Mouse (Mus musculus) limb, embryonic 10.5 days (tissue): ENCODE results near the gene Ss18l1. TPM values are rescaled to one million over a fixed set of nuclear protein-coding genes. Genes with fewer than 3 reads are reported as not detected.

Experiments
- DNase-seq: peaks from one replicate; pipeline ENCODE4 v3.0.0-alpha.2; 2017; ENCODE audit warnings: low spot score
- H3K27ac ChIP-seq: fragments of 300-500 bp; sonication (generic); 2 replicates; pipeline ENCODE4 v1.5.1; 2016; ENCODE audit warnings: mild to moderate bottlenecking
- H3K27me3 ChIP-seq: fragments of 300-500 bp; sonication (generic); 2 replicates; pipeline ENCODE4 v1.6.1; 2016; ENCODE audit warnings: low read depth, mild to moderate bottlenecking; ENCODE audit not compliant: poor library complexity, severe bottlenecking
- H3K36me3 ChIP-seq: fragments of 300-500 bp; sonication (generic); 2 replicates; pipeline ENCODE4 v1.6.1; 2016; ENCODE audit warnings: mild to moderate bottlenecking, moderate library complexity
- H3K4me1 ChIP-seq: fragments of 300-500 bp; sonication (generic); 2 replicates; pipeline ENCODE4 v1.6.1; 2016
- H3K4me3 ChIP-seq: fragments of 300-500 bp; sonication (generic); 2 replicates; pipeline ENCODE4 v1.5.1; 2016; ENCODE audit warnings: mild to moderate bottlenecking, moderate library complexity
- H3K9me3 ChIP-seq: fragments of 300-500 bp; sonication (generic); replicated peaks from 2 replicates; pipeline ENCODE4 v1.6.1; 2016; ENCODE audit warnings: mild to moderate bottlenecking
- WGBS: fragments of 180-500 bp; shearing (Covaris S2); methylation state at CpG from one replicate; pipeline ENCODE4 v1.1.7; 2016; 5-methylcytosine and 5-hydroxymethylcytosine counted together
- polyA plus RNA-seq: library from polyadenylated mRNA; unstranded; fragments of >200 nt; fragmentation: Nextera tagmentation; extraction: Ambion mirVana; gene quantifications from 2 replicates; pipeline ENCODE4 v1.2.1, GENCODE M21; 2016

The Ss18l1 gene
- polyA plus RNA-seq, 1 experiment from 2014 or later, result 7.4 TPM

DNA sequence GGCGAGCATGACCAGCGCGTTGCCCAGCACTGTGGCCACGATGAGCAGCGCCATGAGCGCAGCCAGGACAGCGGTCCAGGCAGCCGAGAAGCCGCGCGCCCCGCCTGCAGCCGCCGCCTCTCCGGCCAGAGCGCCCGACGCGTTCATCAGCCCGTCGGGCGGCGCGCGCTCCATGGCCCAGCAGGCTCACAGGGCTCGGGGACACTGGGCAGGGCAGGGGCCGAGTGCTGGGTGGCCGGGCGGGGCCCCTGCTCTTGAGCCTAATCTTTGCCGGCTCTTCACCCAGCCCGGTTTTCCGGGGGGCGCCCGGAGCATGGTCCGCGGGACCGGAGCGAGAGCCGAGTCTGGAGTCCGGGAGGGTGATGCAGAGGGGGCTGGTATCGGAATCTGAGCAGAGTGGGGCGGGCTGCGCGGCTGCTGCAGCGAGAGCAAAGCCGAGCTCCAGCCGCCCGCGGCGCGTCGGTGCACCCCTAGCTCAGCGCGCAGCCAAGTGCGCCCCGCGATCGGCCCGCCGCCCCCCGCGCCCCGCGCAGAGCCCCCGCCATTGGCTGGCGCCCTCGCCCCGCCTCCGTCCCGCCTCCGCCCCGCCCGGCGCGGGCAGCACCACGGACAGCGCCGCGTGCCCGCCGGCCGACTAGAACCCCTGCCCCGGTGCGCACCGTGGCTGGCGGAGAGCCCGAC lies 61.8 kb downstream of the Ss18l1 start, which contains the start of gene Hrh3:
Gene Hrh3, minus strand, starts transcription at position 511 of the 681 bp plus-strand sequence.
- H3K36me3 ChIP-seq, result no peaks in the 10 kb centered on the region
- peaks cover 88% of the 10 kb centered on the region for H3K27me3 ChIP-seq
- peak within 1 kb of the TSS; percentile 63 for H3K4me3 ChIP-seq
- peak; percentile 93 for DNase-seq
- under 1% methylated on average over 76 of the region's 87 CpGs for WGBS
- H3K4me1 ChIP-seq, result peaks cover 30% of the 10 kb centered on the region
- H3K9me3 ChIP-seq, result no peaks in the 10 kb centered on the region
- 0 out of 2 replicates have a peak within 1 kb of the TSS, but pooled peaks have one; percentile 12 for H3K27ac ChIP-seq

DNA sequence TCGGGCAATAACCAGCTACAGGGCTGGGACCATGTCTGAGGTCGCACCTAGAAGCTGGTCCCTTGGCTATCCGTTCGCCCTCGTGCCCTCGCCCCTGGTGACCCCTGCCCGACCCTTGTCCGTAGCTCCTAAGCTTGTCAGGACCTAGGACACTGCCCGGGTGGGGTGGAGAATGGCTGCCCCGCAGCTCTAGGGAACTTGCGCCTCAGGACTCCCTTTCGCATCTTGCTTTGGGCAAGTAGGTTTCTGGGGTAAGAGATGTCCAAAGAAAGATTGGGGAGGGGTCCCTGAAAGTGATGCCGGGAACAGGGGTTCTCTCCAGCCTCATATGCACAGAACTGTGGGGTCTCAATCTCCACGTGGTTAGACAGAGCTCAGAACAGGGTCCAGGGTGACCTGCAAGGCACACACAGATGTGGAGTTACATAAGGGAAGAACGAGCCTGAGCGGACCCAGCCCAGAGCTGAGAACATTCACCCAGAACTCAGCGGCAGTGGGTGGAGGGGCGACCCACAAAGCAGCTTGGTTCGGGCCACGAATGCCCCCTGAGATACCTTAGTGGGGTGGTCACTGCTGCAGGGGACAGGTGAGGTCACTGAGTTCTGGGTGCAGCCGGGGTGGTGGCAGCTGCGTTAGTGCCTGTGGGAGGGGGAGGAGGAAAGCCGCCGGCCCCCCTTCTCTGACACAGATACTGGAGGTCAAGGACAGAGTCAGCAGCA lies 62.5 kb downstream of the Ss18l1 start:
- Histone ChIP-seq H3K4me1 (peaks cover 26% of the 10 kb centered on the region), H3K4me3 (peak overlapping the region; percentile 63), H3K27me3 (peaks cover 82% of the 10 kb centered on the region), H3K9me3 (no peaks in the 10 kb centered on the region), H3K36me3 (no peaks in the 10 kb centered on the region), H3K27ac (no peak overlapping the region)
- WGBS, result 10% methylated on average over 24 of the region's 24 CpGs
- DNase-seq, result no peak

DNA sequence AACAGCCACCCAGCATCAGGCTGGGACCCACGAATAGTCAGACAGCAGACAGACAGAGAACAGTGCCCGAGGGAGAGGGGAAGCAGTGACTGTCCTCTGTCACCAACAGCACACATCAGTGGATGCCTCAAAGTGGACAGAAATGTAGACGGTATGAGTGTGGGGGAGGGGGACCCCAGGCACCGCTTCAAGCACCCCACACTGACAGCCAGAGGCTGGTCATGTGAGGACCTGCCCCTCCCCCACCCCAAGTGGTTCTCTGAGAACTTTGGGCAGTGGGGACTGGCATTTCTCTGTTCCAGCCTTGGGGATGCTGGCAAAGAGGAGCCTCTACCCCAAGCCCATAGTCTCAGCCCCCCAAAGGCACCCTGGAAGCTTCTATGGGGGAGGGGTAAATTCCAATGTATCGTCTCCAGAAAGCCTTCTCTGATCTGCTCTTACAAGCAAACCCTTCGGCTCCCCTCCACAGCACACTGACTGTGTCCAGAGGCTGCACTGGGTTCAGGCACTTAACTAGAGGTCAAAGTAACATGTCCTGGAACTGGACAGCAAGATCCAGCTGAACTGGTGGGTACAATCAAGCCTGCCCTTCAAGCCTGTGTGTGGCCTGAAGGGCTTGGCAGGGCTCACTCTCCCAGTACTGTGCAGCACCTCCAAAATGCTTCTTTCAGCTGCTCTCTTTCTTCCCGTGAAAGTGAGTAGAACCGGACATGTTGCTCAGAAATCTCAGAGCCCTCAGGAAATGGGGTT lies 63.3 kb downstream of the Ss18l1 start:
- no peak for DNase-seq
- Histone ChIP-seq H3K9me3 (no peaks in the 10 kb centered on the region), H3K4me1 (peaks cover 26% of the 10 kb centered on the region), H3K4me3 (no peak overlapping the region), H3K27ac (no peak overlapping the region), H3K36me3 (no peaks in the 10 kb centered on the region), H3K27me3 (peaks cover 74% of the 10 kb centered on the region)
- WGBS, result 32% methylated on average over 8 of the region's 8 CpGs

DNA sequence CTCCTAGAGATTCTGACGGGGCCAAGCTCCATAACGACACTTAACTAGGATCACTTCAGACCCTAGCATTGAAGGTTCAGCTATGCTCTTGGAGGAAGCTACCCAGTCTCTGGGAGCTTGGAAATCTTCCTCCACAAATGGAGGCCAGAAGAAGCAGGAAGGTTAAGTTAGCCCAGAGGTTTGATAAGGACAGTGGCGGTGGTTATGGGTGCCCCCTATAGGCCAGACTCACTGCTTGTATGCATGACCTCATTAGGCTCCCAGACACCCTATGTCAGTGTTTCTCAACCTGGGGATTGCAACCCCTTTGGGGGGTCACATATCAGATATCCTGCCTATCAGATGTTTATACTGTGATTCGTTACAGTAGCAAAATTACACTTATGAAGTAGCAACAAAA lies 64.8 kb downstream of the Ss18l1 start:
- no peak overlapping the region for H3K4me3 ChIP-seq
- H3K36me3 ChIP-seq, result no peaks in the 10 kb centered on the region
- WGBS, result 66% methylated on average over 4 of the region's 4 CpGs
- peaks cover 26% of the 10 kb centered on the region for H3K4me1 ChIP-seq
- no peak for DNase-seq
- no peak overlapping the region for H3K27ac ChIP-seq
- H3K9me3 ChIP-seq, result no peaks in the 10 kb centered on the region
- peaks cover 60% of the 10 kb centered on the region for H3K27me3 ChIP-seq

DNA sequence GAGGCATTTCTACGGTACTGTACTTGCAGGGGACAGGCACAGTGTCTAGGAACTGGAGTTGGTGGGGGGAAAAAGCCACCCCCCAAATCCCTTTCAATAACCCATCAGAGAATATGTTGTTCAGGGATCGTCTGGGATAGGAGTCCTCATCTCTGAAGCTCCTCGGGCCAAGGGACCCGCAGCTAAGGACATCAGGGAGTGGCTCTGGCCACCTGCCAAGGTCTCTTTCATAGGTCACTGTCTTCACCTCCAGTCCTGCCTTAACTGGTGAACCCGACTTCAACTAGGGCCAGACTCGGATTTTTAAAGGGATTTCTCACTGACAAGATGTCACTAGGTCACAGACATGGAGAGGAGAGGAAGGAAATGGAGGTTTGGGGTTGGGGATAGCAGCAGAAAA lies 66.0 kb downstream of the Ss18l1 start:
- Histone ChIP-seq H3K36me3 (no peaks in the 10 kb centered on the region), H3K4me1 (peaks cover 20% of the 10 kb centered on the region), H3K27ac (no peak overlapping the region), H3K4me3 (no peak overlapping the region), H3K9me3 (no peaks in the 10 kb centered on the region), H3K27me3 (peaks cover 48% of the 10 kb centered on the region)
- DNase-seq, result no peak
- WGBS, result 77% methylated on average over 6 of the region's 6 CpGs

DNA sequence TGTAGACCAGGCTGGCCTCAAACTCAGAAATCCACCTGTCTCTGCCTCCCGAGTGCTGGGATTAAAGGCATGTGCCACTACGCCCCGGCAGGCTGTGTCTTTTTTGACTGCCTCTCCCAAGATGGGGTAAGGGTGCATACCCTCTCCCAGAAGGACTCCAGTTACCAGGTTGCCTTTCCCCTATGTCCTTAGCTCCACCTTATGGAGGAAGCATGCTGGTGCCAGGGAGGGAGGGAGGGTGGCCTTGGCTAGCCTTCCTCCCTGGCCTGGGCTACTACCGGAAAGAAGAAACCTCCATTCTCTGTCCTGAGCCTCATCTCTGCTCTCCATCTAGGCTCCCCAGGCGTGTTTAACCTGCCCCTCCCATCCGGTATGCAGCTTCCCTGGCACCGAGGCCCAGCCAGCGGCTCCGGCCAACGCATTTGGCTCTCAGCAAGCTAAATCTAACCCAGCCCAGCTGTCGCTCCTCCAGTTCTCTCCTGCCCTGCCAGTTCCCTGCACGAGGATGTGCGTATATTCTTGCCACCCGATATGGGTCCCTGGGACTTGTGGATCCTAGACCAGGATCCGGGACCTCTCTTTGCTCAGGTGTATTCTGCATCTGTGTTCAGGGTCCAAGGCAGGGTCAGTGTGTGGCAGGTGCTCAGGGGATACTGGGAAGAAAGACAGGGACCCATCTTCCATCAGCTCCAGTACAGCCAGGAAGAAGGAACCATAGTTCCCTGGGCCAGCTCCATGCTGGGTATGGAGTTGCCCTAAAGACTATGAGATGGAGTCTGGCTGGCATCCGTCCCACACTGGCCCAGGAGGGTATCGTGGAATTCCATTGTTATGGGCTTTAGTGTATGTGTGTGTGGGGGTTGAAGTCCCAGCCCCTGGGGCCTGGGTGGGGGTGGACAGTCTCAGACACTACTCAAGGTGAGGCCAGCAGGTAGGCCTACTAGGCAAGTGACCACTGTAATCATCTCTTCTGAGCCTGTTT lies 71.9 kb downstream of the Ss18l1 start:
- peaks cover 7% of the 10 kb centered on the region; the same call in 1 of the 2 replicates for H3K27me3 ChIP-seq
- H3K4me1 ChIP-seq, result peaks cover 18% of the 10 kb centered on the region
- H3K36me3 ChIP-seq, result no peaks in the 10 kb centered on the region
- no peak overlapping the region for H3K4me3 ChIP-seq
- no peak for DNase-seq
- H3K27ac ChIP-seq, result no peak overlapping the region
- WGBS, result 57% methylated on average over 17 of the region's 17 CpGs
- H3K9me3 ChIP-seq, result no peaks in the 10 kb centered on the region

DNA sequence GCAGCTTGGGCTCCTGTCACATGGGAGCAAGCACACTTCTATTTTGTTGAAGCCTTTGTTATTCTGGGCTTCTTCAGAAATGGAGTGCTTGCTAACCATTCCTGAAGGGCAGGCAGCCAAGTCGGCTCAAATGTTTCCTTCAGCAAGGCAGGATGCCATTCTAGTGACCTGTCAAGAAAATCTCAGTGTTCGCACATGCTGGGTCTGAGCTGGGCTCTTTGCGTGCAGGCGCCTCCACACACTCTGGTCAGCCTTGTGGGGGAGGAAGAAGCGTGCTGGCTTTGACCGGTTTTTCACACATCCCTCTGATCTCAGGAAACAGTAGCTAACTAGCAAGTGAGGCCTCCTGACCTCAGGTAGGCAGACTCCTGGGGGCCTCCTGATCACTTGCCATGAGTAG lies 73.0 kb downstream of the Ss18l1 start:
- no peak overlapping the region for H3K4me3 ChIP-seq
- no peaks in the 10 kb centered on the region for H3K36me3 ChIP-seq
- H3K27ac ChIP-seq, result no peak overlapping the region
- peaks cover 25% of the 10 kb centered on the region for H3K4me1 ChIP-seq
- H3K27me3 ChIP-seq, result peaks cover 7% of the 10 kb centered on the region; the same call in 1 of the 2 replicates
- 54% methylated on average over 6 of the region's 6 CpGs for WGBS
- no peaks in the 10 kb centered on the region for H3K9me3 ChIP-seq
- no peak for DNase-seq

DNA sequence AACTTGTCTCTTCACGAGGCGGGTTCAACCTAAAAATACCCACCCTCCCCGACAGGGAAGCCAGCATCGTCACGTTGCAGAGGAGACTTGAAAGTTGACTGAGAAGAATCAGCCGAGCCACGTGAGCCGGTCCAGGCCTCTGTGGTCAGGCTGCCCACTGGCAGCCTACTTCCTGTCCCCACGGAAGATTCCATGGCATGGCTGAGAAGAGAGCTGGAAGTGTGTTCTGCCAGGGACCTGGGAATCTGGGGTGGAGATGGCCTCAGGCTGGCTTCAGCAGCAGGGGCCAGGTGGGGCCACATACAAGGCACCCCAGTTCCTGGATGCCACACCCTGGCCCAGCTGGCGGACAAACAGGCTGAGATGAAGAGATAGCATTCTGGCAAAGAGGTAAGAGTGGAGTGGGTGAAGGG lies 73.8 kb downstream of the Ss18l1 start:
- Histone ChIP-seq H3K27ac (no peak overlapping the region), H3K27me3 (peaks cover 7% of the 10 kb centered on the region; the same call in 1 of the 2 replicates), H3K36me3 (no peaks in the 10 kb centered on the region), H3K4me3 (no peak overlapping the region), H3K9me3 (no peaks in the 10 kb centered on the region), H3K4me1 (peaks cover 25% of the 10 kb centered on the region)
- DNase-seq, result no peak
- WGBS, result 79% methylated on average over 10 of the region's 10 CpGs

DNA sequence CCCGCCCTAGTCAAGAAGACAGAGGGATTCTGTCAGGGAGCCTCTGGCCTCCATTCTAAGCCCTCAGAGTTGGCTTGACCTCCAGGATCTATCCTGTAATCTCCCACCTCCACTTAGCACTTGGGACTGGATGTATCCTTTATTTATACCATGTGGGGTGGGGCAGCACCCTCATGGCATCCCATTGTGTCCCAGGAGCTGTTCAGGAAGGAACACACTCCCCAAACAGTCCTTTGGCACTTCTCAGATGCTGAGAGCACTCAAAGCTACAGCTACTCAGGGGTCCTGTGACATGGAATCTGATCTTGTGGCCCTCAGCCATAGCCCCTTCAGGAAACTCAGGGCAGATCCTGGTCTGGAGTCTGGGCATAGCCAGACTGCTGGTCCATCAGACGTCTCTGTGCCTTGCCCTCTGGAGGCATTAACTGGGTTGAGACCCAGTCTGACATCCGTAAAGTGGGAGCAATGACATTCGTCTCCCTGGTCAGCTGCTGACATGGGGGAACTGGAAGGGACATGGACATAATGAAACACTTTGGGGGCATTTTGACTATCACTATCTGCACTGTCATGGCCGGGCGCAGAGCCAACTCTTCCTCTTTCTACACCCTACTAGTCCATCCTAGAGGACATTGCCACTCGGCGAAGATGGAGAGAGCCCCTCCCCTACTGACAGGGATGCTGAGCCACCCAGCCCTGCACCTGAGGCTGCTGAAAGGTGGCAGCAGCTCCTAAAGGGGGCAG lies 74.6 kb downstream of the Ss18l1 start:
- 80% methylated on average over 8 of the region's 8 CpGs for WGBS
- Histone ChIP-seq H3K4me1 (peaks cover 25% of the 10 kb centered on the region), H3K4me3 (no peak overlapping the region), H3K9me3 (no peaks in the 10 kb centered on the region), H3K27me3 (peaks cover 7% of the 10 kb centered on the region; the same call in 1 of the 2 replicates), H3K27ac (no peak overlapping the region), H3K36me3 (no peaks in the 10 kb centered on the region)
- DNase-seq, result no peak

DNA sequence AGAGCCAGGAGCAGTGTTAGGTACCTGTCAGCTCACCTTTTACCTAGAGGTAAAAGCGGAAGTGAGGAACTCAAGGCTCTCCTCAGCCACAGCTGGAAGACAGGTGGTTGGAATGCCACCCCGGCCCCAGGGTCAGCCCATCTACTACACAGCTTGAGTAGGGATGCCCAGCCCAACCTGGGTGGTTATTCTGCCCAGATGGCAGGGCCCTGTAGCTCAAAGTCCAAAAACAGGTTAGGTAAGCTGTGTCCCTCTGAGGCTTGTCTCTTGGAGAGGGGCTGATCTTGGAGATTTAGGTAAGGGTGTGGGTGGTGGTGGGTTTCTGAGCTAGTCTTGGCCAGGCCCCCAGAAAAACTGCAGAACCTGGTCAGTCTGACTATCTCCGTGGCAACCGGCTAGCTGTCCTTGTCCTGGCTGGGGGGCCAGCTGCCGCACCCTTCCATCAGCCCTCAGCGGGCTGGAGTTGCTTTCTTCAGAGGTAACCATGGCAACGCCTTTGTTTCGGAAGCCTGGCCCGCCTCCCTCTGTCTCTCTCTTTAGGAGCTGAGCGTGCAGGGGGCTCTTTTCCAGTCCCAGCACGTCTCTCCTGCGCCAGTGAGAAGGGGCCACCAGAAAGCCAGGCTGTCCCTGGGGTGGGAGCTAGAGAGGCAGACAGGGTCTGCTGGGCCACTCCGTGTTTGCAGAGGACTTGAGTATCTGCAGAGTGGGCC lies 75.3 kb downstream of the Ss18l1 start:
- H3K36me3 ChIP-seq, result no peaks in the 10 kb centered on the region
- 0 out of 2 replicates have a peak overlapping the region, but pooled peaks have one; percentile 10 for H3K27ac ChIP-seq
- H3K27me3 ChIP-seq, result peaks cover 7% of the 10 kb centered on the region; the same call in 1 of the 2 replicates
- no peak for DNase-seq
- whole genome bisulfite sequencing, result 12% methylated on average over 13 of the region's 13 CpGs
- peak overlapping the region; percentile 81 for H3K4me3 ChIP-seq
- H3K9me3 ChIP-seq, result no peaks in the 10 kb centered on the region
- peaks cover 25% of the 10 kb centered on the region for H3K4me1 ChIP-seq
